Mouse (Mus musculus) midbrain, embryonic 12.5 days (tissue): ENCODE measurements at regions not wholly inside any gene's neighbourhood (a gene's known extent, or its start where the extent isn't known, plus 50 kb on each side); places are given as distances from the start of the nearest gene placed in this dataset.

Experiments
- ATAC-seq: fragments of 200-750 bp; cut with Nextera tagmentation; 2 replicates; pipeline ENCODE4 v1.8.0; 2017; ENCODE audit warnings: low read depth, moderate TSS enrichment, moderate library complexity; ENCODE audit not compliant: low FRiP score
- H3K27ac ChIP-seq: fragments of 300-500 bp; sonication (generic); replicated peaks from 2 replicates; pipeline ENCODE4 v1.5.1; 2016; ENCODE audit warnings: mild to moderate bottlenecking
- H3K27me3 ChIP-seq: fragments of 300-500 bp; sonication (generic); 2 replicates; pipeline ENCODE4 v1.6.1; 2016; ENCODE audit warnings: mild to moderate bottlenecking
- H3K36me3 ChIP-seq: fragments of 300-500 bp; sonication (generic); 2 replicates; pipeline ENCODE4 v1.6.1; 2016
- H3K4me1 ChIP-seq: fragments of 300-500 bp; sonication (generic); 2 replicates; pipeline ENCODE4 v1.6.1; 2016
- H3K4me2 ChIP-seq: fragments of 300-500 bp; sonication (generic); replicated peaks from 2 replicates; pipeline ENCODE4 v1.6.1; 2016; ENCODE audit warnings: mild to moderate bottlenecking, moderate library complexity
- H3K4me3 ChIP-seq: fragments of 300-500 bp; sonication (generic); 2 replicates; pipeline ENCODE4 v1.5.1; 2016; ENCODE audit warnings: mild to moderate bottlenecking
- H3K9ac ChIP-seq: fragments of 300-500 bp; sonication (generic); replicated peaks from 2 replicates; pipeline ENCODE4 v1.6.1; 2016; ENCODE audit warnings: mild to moderate bottlenecking, moderate library complexity
- H3K9me3 ChIP-seq: fragments of 300-500 bp; sonication (generic); 2 replicates; pipeline ENCODE4 v1.6.1; 2016; ENCODE audit warnings: mild to moderate bottlenecking
- WGBS: fragments of 180-500 bp; shearing (Covaris S2); methylation state at CpG from one replicate; pipeline ENCODE4 v1.1.7; 2016; 5-methylcytosine and 5-hydroxymethylcytosine counted together

DNA sequence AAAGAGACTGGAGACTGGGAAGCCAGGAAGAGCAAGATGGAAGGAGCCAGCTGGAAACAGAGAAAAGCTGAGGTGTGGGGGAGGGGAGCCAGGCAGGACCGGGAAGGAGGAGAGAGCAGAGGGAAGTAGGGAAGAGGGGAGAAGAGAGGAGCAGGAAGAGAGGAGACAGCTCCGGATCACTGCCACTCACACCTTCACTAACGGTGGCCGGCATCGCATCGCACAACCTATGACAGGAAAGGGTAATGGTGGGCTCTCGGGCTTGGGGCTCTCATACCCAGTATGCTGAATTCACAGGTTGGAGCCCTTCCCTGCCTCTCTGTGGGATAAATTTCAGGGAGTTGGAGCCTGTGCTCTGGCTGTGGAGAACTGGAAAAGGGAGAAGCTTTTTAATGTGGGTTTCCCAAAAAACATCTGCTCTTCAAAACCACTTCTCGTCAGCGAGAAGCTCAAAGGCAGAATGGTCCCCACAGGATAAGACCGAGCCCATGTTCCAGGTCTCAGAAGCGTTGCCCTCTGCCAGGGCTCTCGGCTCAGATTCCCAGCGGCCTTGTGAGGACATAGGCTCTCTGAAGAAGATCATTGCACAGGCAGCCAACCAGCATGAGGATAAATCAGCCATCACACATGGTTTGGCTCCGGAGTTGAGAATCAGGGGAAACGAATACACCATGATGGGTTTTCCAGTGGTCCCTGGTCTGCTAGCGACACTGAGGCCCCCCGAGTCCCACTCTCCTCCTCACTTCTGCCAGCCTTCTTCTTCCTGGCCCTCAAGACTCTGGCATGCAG, 53.8 kb upstream of the Coro2b start:
- no peaks in the 10 kb centered on the region for H3K27me3 ChIP-seq
- H3K36me3 ChIP-seq: no peaks in the 10 kb centered on the region
- ATAC-seq: no peak
- no peak overlapping the region for H3K9ac ChIP-seq
- H3K4me2 ChIP-seq: no peak overlapping the region
- no peak overlapping the region for H3K4me3 ChIP-seq
- H3K9me3 ChIP-seq: no peaks in the 10 kb centered on the region; the same call in 1 of the 2 replicates
- WGBS: 89% methylated on average over 17 of the region's 17 CpGs
- H3K4me1 ChIP-seq: no peaks in the 10 kb centered on the region
- H3K27ac ChIP-seq: no peak overlapping the region

- no peak overlapping the region for H3K27ac ChIP-seq
- no peak for ATAC-seq
- H3K4me1 ChIP-seq: no peaks in the 10 kb centered on the region
- H3K4me2 ChIP-seq: no peak overlapping the region
- no peaks in the 10 kb centered on the region for H3K36me3 ChIP-seq
- WGBS: 77% methylated on average over 6 of the region's 6 CpGs
- no peaks in the 10 kb centered on the region; the same call in 1 of the 2 replicates for H3K9me3 ChIP-seq
- no peak overlapping the region for H3K9ac ChIP-seq
- H3K27me3 ChIP-seq: no peaks in the 10 kb centered on the region
- no peak overlapping the region for H3K4me3 ChIP-seq
Observed at GRCm38 (mm10) chr9:62591196-62591485, 54.3 kb upstream of the Coro2b start.

GRCm38 (mm10) chr9:62598056-62598455, 61.2 kb upstream of the Coro2b start:
- H3K27me3 ChIP-seq: no peaks in the 10 kb centered on the region
- H3K4me2 ChIP-seq: no peak overlapping the region
- WGBS: 76% methylated on average over 7 of the region's 7 CpGs
- H3K9ac ChIP-seq: no peak overlapping the region
- no peaks in the 10 kb centered on the region for H3K36me3 ChIP-seq
- no peaks in the 10 kb centered on the region for H3K9me3 ChIP-seq
- no peak for ATAC-seq
- no peak overlapping the region for H3K27ac ChIP-seq
- H3K4me3 ChIP-seq: no peak overlapping the region
- no peaks in the 10 kb centered on the region for H3K4me1 ChIP-seq

DNA sequence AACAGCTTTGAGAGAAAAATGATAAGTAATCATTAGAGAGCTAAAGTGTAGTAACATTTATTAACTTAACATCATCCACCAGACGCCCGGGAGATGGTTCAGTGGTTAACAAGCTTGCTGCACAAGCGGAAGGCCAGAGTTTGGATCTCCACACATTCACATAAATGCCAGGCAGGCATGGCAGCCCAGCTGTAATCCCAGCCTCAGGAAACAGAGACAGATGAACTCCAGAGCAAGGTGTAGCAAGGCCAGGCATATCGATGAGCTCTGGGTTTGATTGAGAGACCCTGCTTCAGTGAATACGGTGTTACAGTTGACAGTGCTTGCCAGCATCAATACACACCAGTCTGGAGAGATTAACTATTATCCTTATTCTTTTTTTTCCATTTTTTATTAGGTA, 62.1 kb upstream of the Coro2b start:
- Histone ChIP-seq H3K4me3 (no peak overlapping the region), H3K4me2 (no peak overlapping the region), H3K9me3 (no peaks in the 10 kb centered on the region), H3K36me3 (no peaks in the 10 kb centered on the region), H3K27ac (no peak overlapping the region), H3K4me1 (no peaks in the 10 kb centered on the region), H3K9ac (no peak overlapping the region), H3K27me3 (no peaks in the 10 kb centered on the region)
- ATAC-seq: no peak
- WGBS: 93% methylated on average over 5 of the region's 5 CpGs

DNA sequence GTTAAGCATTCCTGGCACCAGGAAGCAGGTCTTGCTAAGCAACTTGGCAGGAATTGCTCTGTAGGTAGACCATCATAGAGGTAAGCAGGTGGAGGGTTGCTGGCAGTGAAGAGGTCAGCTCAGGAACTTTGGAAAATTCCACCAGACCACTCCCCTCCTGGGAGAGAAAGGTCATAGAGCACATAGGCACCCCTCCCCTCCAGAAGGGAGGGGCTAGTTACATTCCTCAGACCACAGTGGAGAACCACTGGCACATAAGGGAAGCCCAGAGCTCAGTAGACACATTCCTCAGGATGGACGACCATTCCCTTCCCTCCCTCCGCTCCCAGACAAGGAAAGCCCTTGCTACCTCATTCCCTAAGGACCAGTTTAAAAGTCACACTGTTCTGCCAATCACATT, 67.1 kb upstream of the Itga11 start:
- 84% methylated on average over 2 of the region's 2 CpGs for WGBS
- Histone ChIP-seq H3K27me3 (no peaks in the 10 kb centered on the region), H3K9ac (no peak overlapping the region), H3K9me3 (0 out of 2 replicates have a peak, but pooled peaks cover 4% of the 10 kb centered on the region), H3K36me3 (no peaks in the 10 kb centered on the region), H3K4me2 (no peak overlapping the region), H3K4me1 (peaks cover 13% of the 10 kb centered on the region), H3K4me3 (no peak overlapping the region), H3K27ac (no peak overlapping the region)
- ATAC-seq: no peak

DNA sequence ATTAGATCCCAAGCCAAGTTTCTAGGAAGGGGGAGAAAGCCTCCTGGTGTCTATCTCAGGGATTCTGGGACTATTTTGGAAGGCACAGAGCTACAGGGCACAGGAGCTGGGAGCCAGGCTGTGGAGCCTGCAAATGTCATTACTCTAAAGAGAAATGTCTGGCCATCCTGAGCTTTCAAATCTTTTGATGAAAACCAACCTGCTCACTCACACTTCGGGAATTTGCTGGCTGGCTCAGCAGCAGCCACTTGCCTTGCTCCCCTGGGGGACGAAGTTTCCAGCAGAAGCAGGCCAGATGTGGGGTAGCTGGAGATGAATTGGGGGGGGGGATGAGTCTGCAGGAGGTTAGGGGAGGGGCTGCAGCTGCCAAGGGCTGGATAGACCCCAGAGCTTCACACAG, 66.2 kb upstream of the Itga11 start:
- H3K27me3 ChIP-seq: no peaks in the 10 kb centered on the region
- H3K27ac ChIP-seq: no peak overlapping the region
- H3K9ac ChIP-seq: no peak overlapping the region
- H3K4me2 ChIP-seq: no peak overlapping the region
- no peak overlapping the region for H3K4me3 ChIP-seq
- no peak for ATAC-seq
- 0 out of 2 replicates have a peak, but pooled peaks cover 4% of the 10 kb centered on the region for H3K9me3 ChIP-seq
- peaks cover 18% of the 10 kb centered on the region for H3K4me1 ChIP-seq
- WGBS: 54% methylated on average over 2 of the region's 2 CpGs
- H3K36me3 ChIP-seq: no peaks in the 10 kb centered on the region

- no peak overlapping the region for H3K27ac ChIP-seq
- 0 out of 2 replicates have a peak, but pooled peaks cover 4% of the 10 kb centered on the region for H3K9me3 ChIP-seq
- peaks cover 18% of the 10 kb centered on the region for H3K4me1 ChIP-seq
- H3K27me3 ChIP-seq: no peaks in the 10 kb centered on the region
- ATAC-seq: no peak
- no peak overlapping the region for H3K9ac ChIP-seq
- no peaks in the 10 kb centered on the region for H3K36me3 ChIP-seq
- H3K4me2 ChIP-seq: no peak overlapping the region
- WGBS: 28% methylated on average over 2 of the region's 2 CpGs
- H3K4me3 ChIP-seq: no peak overlapping the region
Observed at GRCm38 (mm10) chr9:62613053-62613452, 64.6 kb upstream of the Itga11 start.

GRCm38 (mm10) chr9:62613806-62614205, 63.8 kb upstream of the Itga11 start:
- H3K4me1 ChIP-seq: peaks cover 18% of the 10 kb centered on the region
- ATAC-seq: no peak
- no peak overlapping the region for H3K27ac ChIP-seq

DNA sequence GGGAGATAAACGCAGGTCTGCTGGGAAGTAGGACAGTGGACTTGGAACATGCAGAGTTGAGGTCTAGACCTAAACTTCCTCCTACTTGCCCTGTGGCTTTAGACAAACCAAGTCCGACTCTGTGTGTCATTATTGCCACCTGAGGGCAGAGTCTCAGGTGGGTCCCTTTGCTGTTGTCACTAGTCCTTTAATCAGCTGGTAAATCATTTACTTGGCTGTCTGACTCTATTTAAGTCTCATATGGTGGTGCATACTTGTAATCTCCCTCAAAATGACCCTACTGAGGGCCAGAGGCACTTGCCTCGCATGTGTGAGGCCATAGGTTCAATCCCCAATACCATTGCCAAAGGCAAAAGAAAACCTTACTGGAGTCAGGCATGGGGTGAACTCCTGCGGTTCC, 62.7 kb upstream of the Itga11 start:
- 92% methylated on average over 4 of the region's 4 CpGs for WGBS
- no peaks in the 10 kb centered on the region for H3K36me3 ChIP-seq
- H3K27ac ChIP-seq: no peak overlapping the region
- 0 out of 2 replicates have a peak, but pooled peaks cover 4% of the 10 kb centered on the region for H3K9me3 ChIP-seq
- peaks cover 18% of the 10 kb centered on the region for H3K4me1 ChIP-seq
- H3K4me3 ChIP-seq: no peak overlapping the region
- H3K9ac ChIP-seq: no peak overlapping the region
- no peaks in the 10 kb centered on the region for H3K27me3 ChIP-seq
- H3K4me2 ChIP-seq: no peak overlapping the region
- ATAC-seq: no peak

More at GRCm38 (mm10) chr9:62613806-62614205, 63.8 kb upstream of the Itga11 start:
- H3K9ac ChIP-seq: no peak overlapping the region
- no peak overlapping the region for H3K4me2 ChIP-seq
- H3K36me3 ChIP-seq: no peaks in the 10 kb centered on the region
- H3K9me3 ChIP-seq: 0 out of 2 replicates have a peak, but pooled peaks cover 4% of the 10 kb centered on the region
- WGBS: 86% methylated on average over 8 of the region's 8 CpGs
- no peaks in the 10 kb centered on the region for H3K27me3 ChIP-seq
- H3K4me3 ChIP-seq: no peak overlapping the region

- Histone ChIP-seq H3K4me1 (peaks cover 18% of the 10 kb centered on the region), H3K27me3 (no peaks in the 10 kb centered on the region), H3K4me2 (no peak overlapping the region), H3K9ac (no peak overlapping the region), H3K27ac (0 out of 2 replicates have a peak overlapping the region, but pooled peaks have one; percentile 15), H3K4me3 (no peak overlapping the region), H3K36me3 (no peaks in the 10 kb centered on the region), H3K9me3 (no peaks in the 10 kb centered on the region)
- no peak for ATAC-seq
- 39% methylated on average over 1 of the region's 1 CpGs for WGBS
Observed at GRCm38 (mm10) chr9:62615799-62616198, 61.8 kb upstream of the Itga11 start.

DNA sequence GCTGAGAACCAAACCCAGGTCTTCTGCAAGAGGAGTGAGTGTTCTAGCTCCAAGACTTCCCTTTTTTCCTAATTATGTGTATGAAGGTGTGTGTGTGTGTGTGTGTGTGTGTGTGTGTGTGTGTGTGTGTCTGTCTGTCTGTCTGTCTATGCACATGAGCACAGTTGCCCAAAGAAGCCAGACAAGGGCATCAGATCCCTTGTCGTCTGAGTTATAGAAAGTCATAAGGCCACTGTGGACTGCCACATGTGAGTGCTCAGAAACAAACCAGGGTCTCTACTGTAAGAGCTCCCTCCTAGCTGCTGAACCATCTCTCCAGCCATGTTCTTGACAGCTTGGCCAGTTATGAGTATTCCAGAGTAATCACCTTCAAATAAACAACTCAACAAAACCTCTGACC, 58.6 kb upstream of the Itga11 start:
- H3K27me3 ChIP-seq: no peaks in the 10 kb centered on the region
- H3K4me1 ChIP-seq: peaks cover 11% of the 10 kb centered on the region
- no peak for ATAC-seq
- 100% methylated on average over 1 of the region's 1 CpGs for WGBS
- no peak overlapping the region for H3K4me2 ChIP-seq
- no peaks in the 10 kb centered on the region for H3K9me3 ChIP-seq
- H3K27ac ChIP-seq: no peak overlapping the region
- no peak overlapping the region for H3K9ac ChIP-seq
- no peak overlapping the region for H3K4me3 ChIP-seq
- no peaks in the 10 kb centered on the region for H3K36me3 ChIP-seq

GRCm38 (mm10) chr9:62620901-62621445, 56.7 kb upstream of the Itga11 start:
- 73% methylated on average over 9 of the region's 9 CpGs for WGBS
- H3K9me3 ChIP-seq: no peaks in the 10 kb centered on the region
- no peak for ATAC-seq
- no peak overlapping the region for H3K4me3 ChIP-seq
- H3K4me2 ChIP-seq: no peak overlapping the region
- H3K4me1 ChIP-seq: peaks cover under 1% of the 10 kb centered on the region
- H3K36me3 ChIP-seq: no peaks in the 10 kb centered on the region
- no peaks in the 10 kb centered on the region for H3K27me3 ChIP-seq
- no peak overlapping the region for H3K27ac ChIP-seq
- H3K9ac ChIP-seq: no peak overlapping the region
